Mouse (Mus musculus): Measurements from ENCODE around the gene Lrrc47.

Gene Lrrc47

GRCm38 (mm10) chr4:154011646-154012089 is at the start of gene Lrrc47:
TSS of gene Lrrc47 (plus strand) at chr4:154011731.
- peak; percentile 85 to 94 for DNase-seq

DNA sequence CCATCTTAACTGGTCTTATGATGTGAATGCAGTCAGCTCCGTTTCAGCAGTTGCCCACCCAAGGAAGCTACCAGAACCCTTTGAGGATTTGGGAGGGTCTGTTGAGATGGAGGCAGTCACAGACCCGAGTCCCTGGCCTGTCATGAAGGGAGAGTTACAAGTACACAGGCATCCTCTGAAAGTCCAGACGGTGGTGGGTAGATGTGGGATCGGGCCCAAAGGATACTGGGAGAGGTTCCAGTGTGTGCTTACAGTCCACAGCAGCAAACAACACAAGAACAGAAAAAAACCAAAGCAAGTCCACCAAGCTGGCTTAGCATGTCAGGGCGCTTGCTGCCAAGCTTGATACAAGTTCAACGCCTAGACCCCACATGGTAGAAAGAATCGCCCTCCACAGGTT is 48.9 kb upstream of the Lrrc47 start:
- DNase-seq: no peak

DNA sequence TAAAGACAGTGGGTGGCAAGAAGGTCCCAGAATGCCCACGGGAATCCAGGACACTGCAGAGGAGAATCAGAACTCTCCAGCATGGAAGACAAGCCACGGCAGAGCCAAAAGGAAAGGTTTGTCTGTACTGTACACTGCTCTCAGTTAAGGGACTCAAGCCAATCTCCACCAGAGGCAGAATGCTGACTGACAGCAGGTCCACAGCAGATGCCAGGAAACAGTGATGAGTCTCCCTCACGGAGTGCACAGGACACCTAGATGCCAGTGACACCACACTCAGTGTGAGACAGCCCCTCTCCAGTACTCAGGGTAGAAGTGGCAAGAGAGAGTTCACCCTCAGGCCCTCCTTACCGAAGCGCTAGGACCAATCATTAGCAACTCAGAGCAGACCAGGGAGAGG is 44.9 kb upstream of the Lrrc47 start:
- DNase-seq: no peak

- no peak for DNase-seq
Measured at GRCm38 (mm10) chr4:153967556-153967955, 44.0 kb upstream of the Lrrc47 start.

DNA sequence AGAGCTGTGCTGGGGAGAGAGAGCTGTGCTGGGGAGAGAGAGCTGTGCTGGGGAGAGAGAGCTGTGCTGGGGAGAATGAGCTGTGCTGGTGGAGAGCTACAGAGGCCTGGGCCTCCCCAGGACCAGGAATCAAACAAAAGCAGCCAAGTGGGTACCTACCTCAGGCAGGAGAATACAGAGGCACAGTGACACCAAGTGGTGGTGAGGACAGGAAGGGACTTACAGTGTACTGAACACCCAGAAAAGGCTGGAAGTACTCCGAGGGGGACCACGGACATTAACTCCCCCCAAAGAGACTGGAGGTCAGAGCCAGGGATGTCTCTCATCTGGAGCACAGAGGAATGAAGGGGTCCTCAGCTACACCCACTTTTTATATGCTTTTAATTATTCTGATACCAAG is 43.5 kb upstream of the Lrrc47 start:
- no peak for DNase-seq

DNA sequence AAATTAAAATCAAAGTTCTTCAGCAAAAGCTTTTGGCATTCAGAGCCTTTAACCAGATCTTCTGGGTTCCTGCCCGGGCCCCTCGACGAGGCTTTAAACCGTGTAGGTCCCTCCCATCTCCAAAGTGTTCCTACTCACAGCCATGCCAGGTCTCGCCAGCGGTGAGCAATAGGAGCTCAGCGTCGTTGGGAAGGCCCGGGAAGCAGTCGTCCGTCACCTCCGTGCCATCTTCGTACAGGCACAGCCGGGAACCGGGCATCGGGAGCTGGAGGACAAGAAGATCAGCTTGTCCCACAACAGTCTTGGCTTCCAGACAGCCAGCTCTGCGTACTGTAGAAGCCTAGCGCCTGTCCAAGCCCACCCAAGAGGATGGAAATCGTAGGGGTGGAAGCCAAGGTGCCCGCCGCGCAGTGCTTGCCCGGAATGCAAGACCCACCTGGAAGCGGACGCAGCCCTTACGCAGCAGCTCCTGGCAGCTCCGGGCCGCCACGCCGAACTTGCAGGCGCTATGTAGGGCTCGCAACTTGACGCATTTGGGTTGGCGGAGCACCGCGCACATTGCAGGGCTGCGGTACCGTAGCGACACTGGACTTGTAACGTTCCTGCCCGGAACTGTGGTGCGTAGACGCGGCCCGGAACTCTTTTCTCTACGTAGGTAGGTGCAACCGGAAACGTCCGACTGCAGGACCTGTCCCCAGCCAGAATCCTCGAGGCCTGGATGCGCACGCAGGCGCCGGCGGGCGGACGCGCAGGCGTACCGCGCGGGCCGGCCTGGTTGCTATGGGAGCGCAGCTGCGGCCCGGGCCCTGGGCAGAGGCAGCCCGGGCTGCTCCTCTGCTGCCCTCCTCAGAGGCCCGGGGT is 36.9 kb upstream of the Lrrc47 start, which contains the start of the genes Dffb and Cep104:
Gene Dffb (minus strand): TSS at position 696 of the 861 bp plus-strand sequence.
Gene Cep104 (plus strand): TSS at position 764 of the 861 bp plus-strand sequence.
- peak; percentile 96 to 97 for DNase-seq

DNA sequence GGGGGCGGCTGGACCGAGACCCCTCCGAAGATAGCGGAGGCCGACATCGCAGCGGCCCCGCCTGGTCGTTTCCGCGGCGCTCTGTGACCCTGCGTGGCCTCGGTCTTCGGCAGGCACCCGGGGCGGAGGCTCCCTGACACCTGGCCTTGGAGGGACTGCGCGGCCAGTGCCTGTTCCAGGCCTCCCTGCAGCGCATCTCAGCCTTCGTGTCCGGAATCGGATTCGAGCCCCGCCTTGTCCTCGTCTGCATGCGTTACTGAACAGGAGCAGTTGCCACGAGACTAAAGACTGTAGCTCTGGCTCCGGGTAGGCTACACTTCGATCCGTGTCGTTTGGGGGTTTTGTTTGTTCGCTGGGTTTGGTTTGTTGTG is 36.3 kb upstream of the Lrrc47 start:
- DNase-seq: peak in 1 of 2 experiments; percentile 32

DNA sequence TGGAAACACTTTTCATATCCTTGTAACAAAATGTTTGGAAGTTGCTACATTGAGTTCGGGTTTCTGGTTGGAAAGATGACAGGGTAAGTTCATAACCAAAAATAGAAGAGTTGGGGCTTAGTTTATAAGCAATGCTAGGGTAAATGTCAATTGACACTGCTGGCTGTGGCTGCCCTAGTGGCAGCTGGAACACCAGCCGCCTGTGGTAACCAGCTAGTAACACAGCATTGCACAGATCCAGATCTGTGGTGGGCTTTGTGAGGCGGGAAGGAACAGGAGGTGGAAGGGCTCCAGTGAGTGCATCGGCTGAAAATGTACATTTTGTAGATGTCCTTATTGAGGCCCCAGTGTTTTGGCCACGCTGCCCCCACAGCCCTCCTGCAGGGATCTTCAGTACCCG is 35.8 kb upstream of the Lrrc47 start:
- no peak for DNase-seq

DNA sequence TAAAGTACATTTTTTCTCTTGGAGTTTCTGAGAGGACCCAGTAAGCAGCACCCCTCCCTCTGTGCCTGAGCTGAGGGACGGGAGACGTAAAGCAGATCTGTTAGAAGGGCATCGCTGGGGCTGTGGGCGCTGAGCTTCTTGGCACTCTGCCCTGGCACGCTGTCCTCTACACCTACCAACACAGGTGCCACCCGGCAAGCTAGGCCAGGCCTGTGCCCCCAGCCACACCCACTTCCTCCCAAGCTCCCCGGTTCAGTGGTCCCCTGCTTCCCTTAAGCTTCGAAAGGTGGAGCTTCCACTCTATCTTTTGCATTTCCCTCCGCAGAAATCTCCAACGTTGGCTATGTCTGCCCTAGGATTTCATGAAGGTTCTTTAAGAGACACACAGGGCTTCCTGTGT is 32.3 kb upstream of the Lrrc47 start:
- no peak for DNase-seq

- no peak for DNase-seq
Measured at GRCm38 (mm10) chr4:153980470-153980869, 31.1 kb upstream of the Lrrc47 start.

DNA sequence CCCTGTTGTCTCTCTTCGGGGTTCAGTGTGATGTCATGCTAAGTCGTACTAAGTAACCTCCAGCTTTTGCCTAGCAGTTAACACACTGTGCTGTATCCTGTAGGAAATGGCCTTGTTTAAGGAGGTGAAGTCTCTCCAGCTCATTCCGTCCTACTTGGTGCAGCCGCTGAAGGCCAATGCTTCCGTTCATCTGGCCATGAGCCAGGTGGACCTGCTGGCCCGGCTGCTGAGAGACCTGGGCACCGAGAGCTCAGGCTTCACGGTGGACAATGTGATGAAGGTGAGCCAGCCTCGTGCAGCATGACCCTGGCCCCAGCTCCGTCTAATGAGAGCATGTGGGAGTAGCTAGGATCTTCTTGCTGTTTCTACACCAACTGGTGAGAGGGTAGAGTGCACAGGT is 18.8 kb upstream of the Lrrc47 start:
- DNase-seq: peak; percentile 24 to 53

GRCm38 (mm10) chr4:153993505-153993904 is 18.0 kb upstream of the Lrrc47 start:
- DNase-seq: no peak

- no peak for DNase-seq
Measured at GRCm38 (mm10) chr4:154005488-154005887, 6.0 kb upstream of the Lrrc47 start.

DNA sequence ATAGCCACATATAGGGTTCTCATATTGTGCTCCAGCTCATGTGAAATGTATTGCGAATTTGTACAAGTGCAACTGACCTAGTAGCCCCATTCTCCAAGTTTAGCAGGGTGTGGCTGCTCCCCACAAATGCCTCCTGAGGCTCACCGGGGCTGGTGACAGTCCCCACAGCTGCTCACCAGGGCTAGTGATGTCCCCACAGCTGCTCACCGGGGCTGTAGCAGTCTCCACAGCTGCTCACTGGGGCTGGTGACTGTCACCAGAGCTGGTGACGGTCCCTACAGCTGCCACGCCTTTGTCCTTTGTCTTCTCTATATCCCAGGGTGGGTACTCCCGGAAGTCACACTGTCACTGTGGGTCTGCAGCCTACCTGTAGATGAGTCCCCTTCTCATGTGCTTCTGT is 5.3 kb upstream of the Lrrc47 start:
- no peak for DNase-seq

DNA sequence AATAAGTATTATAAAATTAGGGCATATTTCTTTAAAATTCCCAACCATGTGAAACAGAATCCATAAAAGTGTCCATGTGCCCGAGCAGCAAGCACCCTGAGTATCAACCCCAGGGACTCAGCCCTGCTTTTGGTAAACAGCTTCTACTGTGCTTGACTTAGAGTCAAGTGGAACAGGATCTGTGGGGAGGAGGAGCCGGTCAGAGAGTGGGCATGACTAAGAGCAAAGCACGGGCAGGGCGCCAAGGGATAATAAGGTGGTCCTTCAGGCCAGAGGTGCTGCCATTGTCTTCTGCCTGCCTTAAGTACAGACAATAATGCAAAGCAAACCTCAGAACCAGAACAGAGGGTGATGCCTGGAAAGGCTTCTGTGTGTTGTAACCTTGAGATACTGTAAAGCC is 3.8 kb upstream of the Lrrc47 start:
- DNase-seq: peak in 1 of 2 experiments; percentile 50

- no peak for DNase-seq
Measured at GRCm38 (mm10) chr4:154010907-154011645, 455 bp upstream of the Lrrc47 start.

DNA sequence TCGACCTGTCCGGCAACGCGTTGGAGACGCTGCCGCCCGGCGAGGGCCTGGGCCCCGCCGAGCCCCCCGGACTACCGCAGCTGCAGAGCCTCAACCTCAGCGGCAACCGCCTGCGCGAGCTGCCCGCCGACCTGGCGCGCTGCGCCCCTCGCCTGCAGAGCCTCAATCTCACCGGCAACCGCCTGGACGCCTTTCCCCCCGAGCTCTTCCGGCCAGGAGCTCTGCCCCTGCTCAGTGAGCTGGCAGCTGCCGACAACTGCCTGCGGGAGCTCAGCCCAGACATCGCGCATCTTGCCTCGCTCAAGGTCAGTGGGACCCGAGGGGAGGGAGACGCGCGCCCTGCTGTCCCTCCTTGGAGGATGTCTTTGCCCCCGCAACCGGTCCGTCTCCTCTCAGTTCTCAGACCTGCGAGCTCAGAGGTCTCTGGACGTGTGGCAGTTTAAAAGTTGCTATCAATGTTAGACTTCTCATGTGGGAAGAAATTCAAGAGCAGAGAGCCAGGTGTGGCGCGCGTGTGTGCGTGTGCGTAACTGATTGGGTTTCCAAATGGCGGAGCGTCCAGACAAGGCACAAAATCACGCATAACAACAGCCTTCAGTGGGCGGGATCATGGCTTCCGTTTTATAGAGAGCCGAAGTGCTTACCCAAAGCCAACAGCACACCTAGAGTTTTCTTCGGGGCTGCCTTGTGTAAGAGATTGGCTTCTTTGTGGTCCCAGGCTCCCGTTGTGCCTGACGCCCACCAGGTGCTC is 776 bp downstream of the Lrrc47 start:
- peak in 1 of 2 experiments; percentile 53 for DNase-seq

GRCm38 (mm10) chr4:154015476-154015875 is 3.9 kb downstream of the Lrrc47 start:
- peak in 1 of 2 experiments; percentile 35 for DNase-seq

DNA sequence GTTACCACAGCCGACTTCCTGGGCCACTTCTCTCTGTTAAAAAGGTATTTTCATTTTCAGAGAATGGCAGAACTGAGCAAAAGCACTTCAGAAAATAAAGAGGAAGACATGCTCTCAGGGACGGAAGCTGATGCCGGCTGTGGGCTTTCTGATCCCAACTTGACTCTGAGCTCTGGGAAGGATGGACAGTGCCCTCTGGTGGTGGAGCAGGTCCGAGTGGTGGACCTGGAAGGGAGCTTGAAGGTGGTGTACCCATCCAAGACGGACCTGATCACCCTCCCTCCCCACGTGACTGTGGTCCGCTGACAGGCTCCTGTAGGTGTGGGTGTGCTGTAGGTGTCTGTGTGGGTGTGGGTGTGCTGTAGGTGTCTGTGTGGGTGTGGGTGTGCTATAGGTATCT is 8.0 kb downstream of the Lrrc47 start:
- peak; percentile 87 to 90 for DNase-seq

GRCm38 (mm10) chr4:154021432-154021831 is 9.9 kb downstream of the Lrrc47 start:
- peak; percentile 73 to 89 for DNase-seq

- DNase-seq: peak; percentile 84 to 96
Measured at GRCm38 (mm10) chr4:154022407-154022806, 10.9 kb downstream of the Lrrc47 start.

GRCm38 (mm10) chr4:154022844-154023243 is 11.3 kb downstream of the Lrrc47 start:
- DNase-seq: no peak
